Comparison of ENCODE assay signal across 8 mouse cellular contexts in the genomic region with DNA sequence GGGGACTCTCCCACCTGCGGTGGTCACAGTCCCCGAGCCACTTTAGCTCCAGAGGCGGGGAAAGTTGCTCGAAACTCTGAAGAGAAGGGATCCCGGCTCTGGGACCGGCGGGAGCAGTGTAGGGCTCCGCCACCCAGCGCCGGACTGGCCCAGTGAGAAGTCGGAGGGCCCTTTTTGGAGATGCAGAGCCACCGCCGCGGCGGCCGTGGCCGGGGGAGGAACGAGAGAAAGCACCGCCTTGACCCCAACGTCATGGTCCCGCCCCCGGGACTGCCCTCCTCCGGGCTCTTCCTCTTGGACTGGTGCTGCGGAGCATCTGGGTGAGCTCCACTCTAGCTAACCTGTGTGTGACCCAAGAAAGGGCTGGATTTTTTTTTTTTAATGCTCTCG. TPM values are rescaled to one million over a fixed set of nuclear protein-coding genes. Genes with fewer than 3 reads are reported as not detected.
DNase-seq lines count a peak whose midpoint lies in the region; ATAC-seq and TF ChIP-seq lines count a peak whose summit lies in the region.

A gene (minus strand): TSS at position 205 of the 390 bp plus-strand sequence.

- peak within 1 kb of the TSS; percentile 96 for H3K4me2 ChIP-seq in forebrain, embryonic 13.5 days
- peak within 1 kb of the TSS; percentile 92 for H3K4me2 ChIP-seq in heart, postnatal 0 days (ENCODE audit: low read depth, low read length)
- peak within 1 kb of the TSS; percentile 77 for H3K4me2 ChIP-seq in liver, embryonic 15.5 days
- peak within 1 kb of the TSS; percentile 95 for H3K4me2 ChIP-seq in stomach, embryonic 15.5 days

- H3K9me3 ChIP-seq in forebrain, embryonic 13.5 days (replicated peaks): no peaks in the 10 kb centered on the region
- no peaks in the 10 kb centered on the region for H3K9me3 ChIP-seq in heart, postnatal 0 days (replicated peaks; ENCODE audit: control insufficient read depth, low read length)
- H3K9me3 ChIP-seq in liver, embryonic 15.5 days (replicated peaks): no peaks in the 10 kb centered on the region
- no peaks in the 10 kb centered on the region for H3K9me3 ChIP-seq in stomach, embryonic 15.5 days

- peaks cover 21% of the 10 kb centered on the region; the same call in 1 of the 2 replicates for H3K27me3 ChIP-seq in forebrain, embryonic 13.5 days
- H3K27me3 ChIP-seq in heart, postnatal 0 days (ENCODE audit: control insufficient read depth, insufficient read depth, low read length): no peaks in the 10 kb centered on the region
- peaks cover 50% of the 10 kb centered on the region for H3K27me3 ChIP-seq in liver, embryonic 15.5 days
- H3K27me3 ChIP-seq in stomach, embryonic 15.5 days (replicated peaks): no peaks in the 10 kb centered on the region

- H3K36me3 ChIP-seq in forebrain, embryonic 13.5 days (ENCODE audit: poor library complexity, severe bottlenecking): no peaks in the 10 kb centered on the region
- no peaks in the 10 kb centered on the region for H3K36me3 ChIP-seq in heart, postnatal 0 days (replicated peaks; ENCODE audit: control insufficient read depth, insufficient read depth, low read length)
- H3K36me3 ChIP-seq in liver, embryonic 15.5 days (replicated peaks): no peaks in the 10 kb centered on the region
- H3K36me3 ChIP-seq in stomach, embryonic 15.5 days: no peaks in the 10 kb centered on the region

- TF ChIP-seq POLR2A in brain, embryonic 14.5 days (IDR thresholded peaks at IDR 0.05; ENCODE audit: borderline replicate concordance, extremely low read depth, insufficient read depth, insufficient read length, poor library complexity, severe bottlenecking): peak; percentile 32; the same call in 1 of the 2 replicates

- no peak for TF ChIP-seq EP300 in heart, postnatal 0 days (IDR thresholded peaks at IDR 0.05; ENCODE audit: low read depth)

- peak; percentile 86 for ATAC-seq in forebrain, embryonic 13.5 days
- peak; percentile 92 for ATAC-seq in heart, postnatal 0 days (ENCODE audit: insufficient read depth, low read depth)
- ATAC-seq in liver, embryonic 15.5 days (ENCODE audit: insufficient read depth): peak; percentile 74
- ATAC-seq in stomach, embryonic 15.5 days (ENCODE audit: insufficient read depth, low FRiP score, low read depth): peak; percentile 87

- TF ChIP-seq CTCF in brain, embryonic 14.5 days (IDR thresholded peaks at IDR 0.05; ENCODE audit: borderline replicate concordance, extremely low read depth, insufficient read depth, insufficient read length): no peak
- no peak for TF ChIP-seq CTCF in heart, postnatal 0 days (IDR thresholded peaks at IDR 0.05; ENCODE audit: low read depth)

- H3K27ac ChIP-seq in forebrain, embryonic 13.5 days: no peak within 1 kb of the TSS
- peak within 1 kb of the TSS; percentile 75 for H3K27ac ChIP-seq in heart, postnatal 0 days (ENCODE audit: low read depth)
- no peak within 1 kb of the TSS for H3K27ac ChIP-seq in liver, embryonic 15.5 days (replicated peaks)
- peak within 1 kb of the TSS; percentile 88 for H3K27ac ChIP-seq in stomach, embryonic 15.5 days

- H3K9ac ChIP-seq in forebrain, embryonic 13.5 days: peak within 1 kb of the TSS; percentile 76
- peak within 1 kb of the TSS; percentile 66 for H3K9ac ChIP-seq in heart, postnatal 0 days (replicated peaks; ENCODE audit: low read depth, low read length)
- peak within 1 kb of the TSS; percentile 53 for H3K9ac ChIP-seq in liver, embryonic 15.5 days
- peak within 1 kb of the TSS; percentile 97 for H3K9ac ChIP-seq in stomach, embryonic 15.5 days

- WGBS in forebrain, embryonic 13.5 days: under 1% methylated on average over 23 of the region's 25 CpGs
- under 1% methylated on average over 25 of the region's 25 CpGs for WGBS in heart, postnatal 0 days
- under 1% methylated on average over 25 of the region's 25 CpGs for WGBS in liver, embryonic 15.5 days (ENCODE audit: insufficient replicate concordance)
- WGBS in stomach, embryonic 15.5 days: under 1% methylated on average over 25 of the region's 25 CpGs

- peaks cover 37% of the 10 kb centered on the region for H3K4me1 ChIP-seq in forebrain, embryonic 13.5 days
- H3K4me1 ChIP-seq in heart, postnatal 0 days (ENCODE audit: control insufficient read depth, insufficient read depth): peaks cover 24% of the 10 kb centered on the region
- peaks cover 16% of the 10 kb centered on the region for H3K4me1 ChIP-seq in liver, embryonic 15.5 days (replicated peaks)
- H3K4me1 ChIP-seq in stomach, embryonic 15.5 days: peaks cover 29% of the 10 kb centered on the region

- peak within 1 kb of the TSS; percentile 57 for H3K4me3 ChIP-seq in forebrain, embryonic 13.5 days
- peak within 1 kb of the TSS; percentile 67 for H3K4me3 ChIP-seq in heart, postnatal 0 days (ENCODE audit: low read depth, low read length)
- H3K4me3 ChIP-seq in liver, embryonic 15.5 days (replicated peaks): peak within 1 kb of the TSS; percentile 59
- peak within 1 kb of the TSS; percentile 79 for H3K4me3 ChIP-seq in stomach, embryonic 15.5 days (replicated peaks)

- DNase-seq in CD4-positive helper T cell, adult 2 months (ENCODE audit: low read depth, low spot score): peak; percentile 84
- peak; percentile 86 for DNase-seq in brain, embryonic 14.5 days (ENCODE audit: low read depth)
- peak; percentile 88 for DNase-seq in heart, postnatal 0 days (ENCODE audit: low spot score)
- peak; percentile 93 to 96 for DNase-seq in kidney, postnatal 36 days
- DNase-seq in neural tube, embryonic 10.5 days (ENCODE audit: extremely low spot score, low spot score): peak; percentile 87

RNA-seq across cellular contexts. Expression of the gene that starts here (rescaled TPM):
- polyA plus RNA-seq in brain, embryonic 14.5 days (2012; rRNA removed): 6.9 and 8.7 TPM in 2 replicates
- polyA plus RNA-seq in forebrain, embryonic 13.5 days (2015; fragmentation: Nextera tagmentation; extraction: Ambion mirVana): 3.9 TPM in 2 replicates
- total RNA-seq in heart, postnatal 0 days (2014; rRNA removed; ENCODE audit: low replicate concordance): 56.8 and 61.4 TPM in 2 replicates
- polyA plus RNA-seq in heart, postnatal 0 days (2015; fragmentation: Nextera tagmentation; extraction: Ambion mirVana): 12.4 and 13.5 TPM in 2 replicates
- 2.3 and 3.5 TPM in 2 replicates for polyA plus RNA-seq in liver, embryonic 15.5 days (2015; fragmentation: Nextera tagmentation; extraction: Ambion mirVana)
- 52.5 and 53.4 TPM in 2 replicates for polyA plus RNA-seq in stomach, embryonic 15.5 days (2015; fragmentation: Nextera tagmentation; extraction: Ambion mirVana)

Comparison
In these comparisons a context has a peak if more than half of its experiments do, and no peak if none do; other contexts are left out.
1. H3K27ac ChIP-seq: peak in heart, postnatal 0 days (single experiment) and stomach, embryonic 15.5 days (single experiment); none in forebrain, embryonic 13.5 days (single experiment) and liver, embryonic 15.5 days (single experiment).
2. Peak in every context shown above with its lines, with median percentiles within 50 percentile points of each other: DNase-seq, ATAC-seq, H3K4me2 ChIP-seq, H3K4me3 ChIP-seq and H3K9ac ChIP-seq.